13 mouse cellular contexts compared by ENCODE assay signal in genomic region chr9:20663956-20664355, GRCm38 (mm10). TPM values are rescaled to one million over a fixed set of nuclear protein-coding genes. Genes with fewer than 3 reads are reported as not detected.
DNase-seq lines count a peak whose midpoint lies in the region; ATAC-seq and TF ChIP-seq lines count a peak whose summit lies in the region.
"Had no signal": no experiment of that assay in that cellular context is flagged by ENCODE, and none has a peak within 500 bp of the region (broad histone marks: within the 10 kb centered on the region; RNA-seq: fewer than 3 reads in every experiment).

No protein-coding gene starts in this region.

- H3K27ac ChIP-seq in embryonic facial prominence, embryonic 11.5 days (replicated peaks; ENCODE audit: low read depth, low read length), result no peak overlapping the region
- no peak overlapping the region for H3K27ac ChIP-seq in embryonic facial prominence, embryonic 10.5 days (replicated peaks)
- H3K27ac ChIP-seq in neural tube, embryonic 12.5 days, result peak overlapping the region; percentile 79; the same call in 1 of the 2 replicates
- no peak overlapping the region for H3K27ac ChIP-seq in heart, adult 2 months
- no peak overlapping the region for H3K27ac ChIP-seq in liver, postnatal 0 days (ENCODE audit: low read depth)
- H3K27ac ChIP-seq: limb, embryonic 12.5 days had no signal

- no peak overlapping the region for H3K4me2 ChIP-seq in embryonic facial prominence, embryonic 11.5 days (ENCODE audit: low read depth, low read length)
- H3K4me2 ChIP-seq in neural tube, embryonic 12.5 days (replicated peaks), result 0 out of 2 replicates have a peak overlapping the region, but pooled peaks have one; percentile 17
- no peak overlapping the region for H3K4me2 ChIP-seq in liver, postnatal 0 days (ENCODE audit: low read depth, low read length)
- H3K4me2 ChIP-seq: limb, embryonic 12.5 days had no signal

- H3K9me3 ChIP-seq in embryonic facial prominence, embryonic 11.5 days (replicated peaks; ENCODE audit: control insufficient read depth, low read length), result no peaks in the 10 kb centered on the region
- no peaks in the 10 kb centered on the region for H3K9me3 ChIP-seq in embryonic facial prominence, embryonic 10.5 days
- H3K9me3 ChIP-seq in neural tube, embryonic 12.5 days, result no peaks in the 10 kb centered on the region
- H3K9me3 ChIP-seq in liver, postnatal 0 days (ENCODE audit: low read length), result no peaks in the 10 kb centered on the region
- H3K9me3 ChIP-seq: limb, embryonic 12.5 days had no signal

- H3K4me1 ChIP-seq in embryonic facial prominence, embryonic 11.5 days (ENCODE audit: control insufficient read depth, insufficient read depth, low read length), result no peaks in the 10 kb centered on the region
- H3K4me1 ChIP-seq in embryonic facial prominence, embryonic 10.5 days, result peaks cover 15% of the 10 kb centered on the region
- peaks cover 50% of the 10 kb centered on the region for H3K4me1 ChIP-seq in neural tube, embryonic 12.5 days
- no peaks in the 10 kb centered on the region for H3K4me1 ChIP-seq in heart, adult 2 months (ENCODE audit: control insufficient read depth, insufficient read depth, low read length)
- H3K4me1 ChIP-seq in liver, postnatal 0 days (ENCODE audit: insufficient read depth), result no peaks in the 10 kb centered on the region

- H3K9ac ChIP-seq in embryonic facial prominence, embryonic 11.5 days (replicated peaks; ENCODE audit: low read length), result no peak overlapping the region
- no peak overlapping the region for H3K9ac ChIP-seq in neural tube, embryonic 12.5 days
- H3K9ac ChIP-seq in heart, adult 2 months (ENCODE audit: low read depth, low read length), result no peak overlapping the region
- no peak overlapping the region for H3K9ac ChIP-seq in liver, postnatal 0 days (replicated peaks)
- H3K9ac ChIP-seq: limb, embryonic 12.5 days had no signal

- WGBS in embryonic facial prominence, embryonic 11.5 days, result 90% methylated on average over 2 of the region's 2 CpGs
- WGBS in embryonic facial prominence, embryonic 10.5 days, result 88% methylated on average over 2 of the region's 2 CpGs
- 61% methylated on average over 2 of the region's 2 CpGs for WGBS in neural tube, embryonic 12.5 days
- 95% methylated on average over 2 of the region's 2 CpGs for WGBS in heart, adult 2 months
- 88% methylated on average over 2 of the region's 2 CpGs for WGBS in liver, postnatal 0 days (ENCODE audit: insufficient replicate concordance)

- peaks cover 7% of the 10 kb centered on the region; the same call in 1 of the 2 replicates for H3K36me3 ChIP-seq in embryonic facial prominence, embryonic 11.5 days (replicated peaks; ENCODE audit: control insufficient read depth, insufficient read depth, low read depth, low read length)
- peaks cover 63% of the 10 kb centered on the region for H3K36me3 ChIP-seq in embryonic facial prominence, embryonic 10.5 days (replicated peaks)
- H3K36me3 ChIP-seq in neural tube, embryonic 12.5 days, result peaks cover 46% of the 10 kb centered on the region
- no peaks in the 10 kb centered on the region for H3K36me3 ChIP-seq in heart, adult 2 months (ENCODE audit: control insufficient read depth, insufficient read depth, low read length)
- peaks cover 44% of the 10 kb centered on the region for H3K36me3 ChIP-seq in liver, postnatal 0 days (replicated peaks; ENCODE audit: insufficient read depth, low read length)

- no peak for DNase-seq in embryonic facial prominence, embryonic 11.5 days (ENCODE audit: low spot score)
- DNase-seq in embryonic facial prominence, embryonic 10.5 days (ENCODE audit: low spot score), result no peak
- peak; percentile 81 to 85 for DNase-seq in frontal cortex, adult 2 months (ENCODE audit: extremely low spot score in 1 of 2, low spot score in 1 of 2)
- peak; percentile 59 to 73 for DNase-seq in layer of hippocampus, postnatal 14 days (ENCODE audit: low spot score in 2 of 2)
- no peak for DNase-seq in heart, adult 2 months
- DNase-seq in B cell, adult 2 months, result no peak
- DNase-seq in liver, postnatal 0 days, result no peak
- DNase-seq: embryo, embryonic 11 days; gastrocnemius, postnatal 14 days; lung, postnatal 14 days had no signal

- intact Hi-C loops in heart, adult 2 months (cut with DNase I), result loop anchor here (5.0 kb wide), 2 partner anchors 63 to 168 kb away; no protein-coding TSS in a partner anchor

- no peak overlapping the region for H3K4me3 ChIP-seq in embryonic facial prominence, embryonic 11.5 days (ENCODE audit: low read depth, low read length)
- no peak overlapping the region for H3K4me3 ChIP-seq in embryonic facial prominence, embryonic 10.5 days
- H3K4me3 ChIP-seq in neural tube, embryonic 12.5 days, result no peak overlapping the region
- no peak overlapping the region for H3K4me3 ChIP-seq in heart, adult 2 months
- no peak overlapping the region for H3K4me3 ChIP-seq in liver, postnatal 0 days (ENCODE audit: low read depth, low read length)
- H3K4me3 ChIP-seq: limb, embryonic 12.5 days had no signal

- TF ChIP-seq CTCF in heart, adult 2 months (IDR thresholded peaks at IDR 0.05), result no peak
- no peak for TF ChIP-seq CTCF in liver, postnatal 0 days (IDR thresholded peaks at IDR 0.05; ENCODE audit: low read depth)

- 0 out of 2 replicates have a peak, but pooled peaks have one; percentile 10 for ATAC-seq in embryonic facial prominence, embryonic 11.5 days (replicated peaks; ENCODE audit: insufficient number of reproducible peaks, low FRiP score, low TSS enrichment, low read depth)
- ATAC-seq in neural tube, embryonic 12.5 days (ENCODE audit: low FRiP score, low read depth), result peak; percentile 15
- no peak for ATAC-seq in liver, postnatal 0 days
- ATAC-seq: intestine, postnatal 0 days had no signal

- H3K79me2 ChIP-seq in heart, adult 2 months (replicated peaks; ENCODE audit: control insufficient read depth, insufficient read depth, low read length), result no peaks in the 10 kb centered on the region

- no peak for TF ChIP-seq EP300 in heart, adult 2 months (IDR thresholded peaks at IDR 0.05; ENCODE audit: insufficient read depth, low read depth, low read length)
- no peak for TF ChIP-seq EP300 in liver, postnatal 0 days (IDR thresholded peaks at IDR 0.05; ENCODE audit: low read depth)

- H3K27me3 ChIP-seq in embryonic facial prominence, embryonic 11.5 days (ENCODE audit: control insufficient read depth, insufficient read depth, low read length), result no peaks in the 10 kb centered on the region
- H3K27me3 ChIP-seq in embryonic facial prominence, embryonic 10.5 days (replicated peaks; ENCODE audit: low read depth, poor library complexity, severe bottlenecking), result no peaks in the 10 kb centered on the region
- no peaks in the 10 kb centered on the region for H3K27me3 ChIP-seq in neural tube, embryonic 12.5 days (replicated peaks)
- H3K27me3 ChIP-seq in heart, adult 2 months (ENCODE audit: control insufficient read depth, insufficient read depth, low read length), result no peaks in the 10 kb centered on the region
- H3K27me3 ChIP-seq in liver, postnatal 0 days (ENCODE audit: insufficient read depth, low read length), result no peaks in the 10 kb centered on the region
- H3K27me3 ChIP-seq: limb, embryonic 12.5 days had no signal

- TF ChIP-seq POLR2A in heart, adult 2 months (IDR thresholded peaks at IDR 0.05; ENCODE audit: insufficient read depth, low read depth, low read length), result no peak

RNA-seq across cellular contexts. Expression of gene Pin1, which starts 12.1 kb away (rescaled TPM):
- polyA plus RNA-seq in embryonic facial prominence, embryonic 11.5 days (2014; fragmentation: Nextera tagmentation; extraction: Ambion mirVana), result 59.5 and 62.5 TPM in 2 replicates
- 82.2 and 87.9 TPM in 2 replicates for polyA plus RNA-seq in embryonic facial prominence, embryonic 10.5 days (2016; fragmentation: Nextera tagmentation; extraction: Ambion mirVana)
- polyA plus RNA-seq in frontal cortex, adult 2 months (2012; rRNA removed), result 38.9 and 42.4 TPM in 2 replicates
- 10 to 100 TPM; 33.8 to 34.0 TPM for total RNA-seq in layer of hippocampus, postnatal 14 days (2021)
- 52.8 and 56.0 TPM in 2 replicates for polyA plus RNA-seq in neural tube, embryonic 12.5 days (2016; fragmentation: Nextera tagmentation; extraction: Ambion mirVana)
- 10 to 100 TPM; 17.8 to 18.6 TPM for total RNA-seq in heart, adult 2 months (2021)
- 18.8 and 20.8 TPM in 2 replicates for polyA plus RNA-seq in heart, adult 2 months (2012; rRNA removed)
- 15.0 and 15.5 TPM in 2 replicates for polyA plus RNA-seq in liver, postnatal 0 days (2015; fragmentation: Nextera tagmentation; extraction: Ambion mirVana)

RNA-seq across cellular contexts. Expression of gene Fbxl12, which starts 19.4 kb away (rescaled TPM):
- 8.5 and 11.5 TPM in 2 replicates for polyA plus RNA-seq in embryonic facial prominence, embryonic 11.5 days (2014; fragmentation: Nextera tagmentation; extraction: Ambion mirVana)
- polyA plus RNA-seq in embryonic facial prominence, embryonic 10.5 days (2016; fragmentation: Nextera tagmentation; extraction: Ambion mirVana), result 18.7 and 18.9 TPM in 2 replicates
- 29.3 and 29.9 TPM in 2 replicates for polyA plus RNA-seq in frontal cortex, adult 2 months (2012; rRNA removed)
- total RNA-seq in layer of hippocampus, postnatal 14 days (2021), result 10 to 100 TPM; 17.9 to 18.9 TPM
- polyA plus RNA-seq in neural tube, embryonic 12.5 days (2016; fragmentation: Nextera tagmentation; extraction: Ambion mirVana), result 19.4 and 19.9 TPM in 2 replicates
- 10 to 100 TPM in 1 of 2 experiments, 1 to 10 TPM in 1; 8.8 to 10.3 TPM for total RNA-seq in heart, adult 2 months (2021)
- 16.6 and 17.9 TPM in 2 replicates for polyA plus RNA-seq in heart, adult 2 months (2012; rRNA removed)
- 7.1 and 7.3 TPM in 2 replicates for polyA plus RNA-seq in liver, postnatal 0 days (2015; fragmentation: Nextera tagmentation; extraction: Ambion mirVana)

RNA-seq across cellular contexts. Expression of gene Ubl5, which starts 21.3 kb away (rescaled TPM):
- polyA plus RNA-seq in embryonic facial prominence, embryonic 11.5 days (2014; fragmentation: Nextera tagmentation; extraction: Ambion mirVana), result 417 and 447 TPM in 2 replicates
- polyA plus RNA-seq in embryonic facial prominence, embryonic 10.5 days (2016; fragmentation: Nextera tagmentation; extraction: Ambion mirVana), result 356 and 365 TPM in 2 replicates
- 497 and 499 TPM in 2 replicates for polyA plus RNA-seq in frontal cortex, adult 2 months (2012; rRNA removed)
- 100 to 1,000 TPM; 310 to 314 TPM for total RNA-seq in layer of hippocampus, postnatal 14 days (2021)
- polyA plus RNA-seq in neural tube, embryonic 12.5 days (2016; fragmentation: Nextera tagmentation; extraction: Ambion mirVana), result 463 and 477 TPM in 2 replicates
- total RNA-seq in heart, adult 2 months (2021), result 100 to 1,000 TPM; 233 to 269 TPM
- polyA plus RNA-seq in heart, adult 2 months (2012; rRNA removed), result 275 and 362 TPM in 2 replicates
- polyA plus RNA-seq in liver, postnatal 0 days (2015; fragmentation: Nextera tagmentation; extraction: Ambion mirVana), result 245 and 257 TPM in 2 replicates

Comparison
In these comparisons a context has a peak if more than half of its experiments do, and no peak if none do; other contexts are left out.
1. DNase-seq: peak in frontal cortex, adult 2 months (2 of 2) and layer of hippocampus, postnatal 14 days (2 of 2); none in embryonic facial prominence, embryonic 11.5 days (single experiment), embryonic facial prominence, embryonic 10.5 days (single experiment), heart, adult 2 months (0 of 2), B cell, adult 2 months (0 of 2) and liver, postnatal 0 days (single experiment).